Mouse (Mus musculus) monocyte, adult 5-6 weeks (primary cell): ENCODE results near the gene Aif1. TPM values are rescaled to one million over a fixed set of nuclear protein-coding genes. Genes with fewer than 3 reads are reported as not detected.
A peak's percentile ranks its signal among the peaks of the same experiment; 100 is the strongest.

ENCODE experiments used
- ATAC-seq: fragments of 153-309, 156-312 bp; replicated peaks from 2 replicates; pipeline ENCODE4 v1.8.0; 2017; ENCODE audit warnings: mild to moderate bottlenecking; ENCODE audit not compliant: low TSS enrichment, insufficient number of reproducible peaks, severe bottlenecking, poor library complexity, low FRiP score
- total RNA-seq: library from RNA; stranded (forward); fragments of 200-1000, 200-491, 200-594 nt; gene quantifications from 3 replicates; pipeline ENCODE4 v1.2.3, GENCODE M21; 2017

Gene Aif1
- total RNA-seq: 20.7 to 64.8 TPM (median 31.9 TPM) in 3 replicates

DNA sequence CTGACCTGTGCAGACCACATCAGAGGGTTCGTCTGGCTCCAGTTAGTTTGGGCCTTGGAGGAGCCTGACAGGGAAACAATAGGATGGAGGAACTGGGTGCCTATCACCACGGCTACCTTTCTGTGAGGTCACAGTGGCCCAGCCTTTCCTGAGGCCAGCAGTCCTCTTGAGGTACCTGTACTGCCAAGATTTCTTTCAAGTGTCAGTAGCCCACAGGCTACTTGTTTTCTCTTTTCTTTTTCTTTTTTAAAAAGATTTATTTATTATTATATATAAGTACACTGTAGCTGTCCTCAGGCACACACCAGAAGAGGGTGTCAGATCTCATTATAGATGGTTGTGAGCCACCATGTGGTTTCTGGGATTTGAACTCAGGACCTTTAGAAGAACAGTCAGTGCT is at the start of gene Aif1:
TSS of gene Aif1 (minus strand) at position 101 of the 400 bp plus-strand sequence.
- no peak for ATAC-seq

DNA sequence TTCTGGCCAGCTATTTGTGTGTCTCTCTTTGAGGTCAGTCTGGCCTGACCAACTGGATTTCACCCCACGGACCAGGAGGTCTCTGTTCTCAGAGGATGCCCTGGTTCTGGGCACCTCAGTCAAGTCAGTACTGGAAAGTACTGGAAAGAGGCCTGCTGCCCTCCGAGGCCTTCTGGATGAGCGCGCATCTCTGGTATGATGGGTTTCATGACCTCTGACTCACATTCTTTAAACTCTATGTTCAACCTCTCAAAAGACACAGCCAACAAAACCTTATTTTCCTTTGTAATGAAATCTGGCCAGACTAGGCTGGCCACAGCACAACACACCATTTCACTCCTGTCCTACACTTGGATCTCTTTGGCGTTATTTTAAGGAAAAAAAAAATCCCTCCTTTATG is 49.6 kb upstream of the Aif1 start:
- no peak for ATAC-seq

DNA sequence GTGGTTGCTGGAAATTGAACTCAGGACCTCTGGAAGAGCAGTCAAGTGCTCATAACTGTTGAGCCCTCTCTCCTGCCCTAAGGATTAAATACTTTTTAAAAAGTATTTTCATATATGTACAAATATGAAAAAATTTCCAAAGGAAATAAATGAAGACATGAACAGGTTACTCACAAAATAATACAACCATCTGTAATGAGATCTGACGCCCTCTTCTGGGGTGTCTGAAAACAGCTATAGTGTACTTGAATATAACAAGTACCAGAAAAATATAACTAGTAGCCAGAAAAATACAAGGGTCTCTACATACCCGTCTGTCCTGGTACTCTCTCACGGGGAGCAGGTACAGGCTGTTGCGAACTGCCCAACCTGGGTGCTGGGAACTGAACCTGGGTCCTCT is 48.8 kb upstream of the Aif1 start:
- no peak for ATAC-seq

DNA sequence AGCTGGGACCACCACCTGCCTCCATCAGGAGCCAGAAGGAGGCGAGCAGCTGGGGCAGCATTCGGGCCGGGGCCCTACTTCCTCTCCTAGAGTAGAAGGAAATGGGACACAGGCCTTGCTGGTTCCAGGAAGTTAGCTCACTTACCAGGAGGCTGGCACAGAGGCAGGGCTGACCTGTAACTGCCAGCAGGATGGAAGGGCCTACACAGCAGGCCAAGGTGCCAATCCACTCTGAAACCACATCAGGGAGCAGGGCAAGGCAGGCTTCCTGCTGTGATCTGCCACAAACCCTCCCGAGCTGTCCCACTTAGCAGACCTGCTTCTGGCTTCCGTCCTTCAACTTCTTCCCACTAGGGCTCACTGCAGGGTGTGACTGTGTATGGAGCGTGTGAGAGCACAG is 46.4 kb upstream of the Aif1 start:
- ATAC-seq: peak; percentile 40; the same call in 1 of the 2 replicates

DNA sequence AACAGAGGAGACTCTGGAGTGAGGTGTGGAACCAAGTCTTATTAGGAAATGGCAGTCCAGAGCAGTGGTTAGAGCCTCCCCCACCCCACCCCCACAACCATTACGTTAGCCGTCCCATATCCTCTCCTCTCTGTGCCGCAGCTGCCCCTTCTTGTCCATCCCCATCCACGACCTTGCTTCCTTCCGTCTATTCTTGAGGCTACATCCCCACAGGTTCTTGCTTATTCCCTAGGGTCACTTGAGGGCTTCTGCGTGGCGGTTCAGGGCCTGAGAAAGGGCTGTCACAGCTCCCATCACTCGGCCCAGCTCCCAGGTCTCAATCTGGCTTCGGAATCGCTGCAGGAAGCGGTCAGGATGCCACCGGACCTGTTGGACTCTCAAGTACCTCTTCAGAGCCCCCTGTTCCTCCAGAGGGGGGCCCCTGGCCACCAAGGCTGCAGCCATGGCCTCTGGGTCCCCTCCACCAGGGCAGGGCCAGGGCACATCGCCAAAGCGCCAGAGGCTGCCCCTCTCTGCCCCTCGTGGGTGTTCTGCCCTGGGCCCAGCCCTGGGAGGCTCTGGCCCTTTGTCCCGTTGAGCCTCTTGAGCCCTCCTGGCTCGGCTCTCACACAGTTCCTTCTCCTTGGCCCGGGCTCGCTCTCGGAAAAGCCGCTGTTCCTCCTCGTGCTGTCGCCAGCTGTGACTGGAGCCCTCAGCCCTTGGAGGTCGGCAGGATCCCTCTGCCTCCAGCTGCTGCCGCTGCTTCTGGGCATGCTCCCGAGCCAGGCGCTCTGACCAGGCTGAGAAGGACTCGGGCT is 44.5 kb upstream of the Aif1 start, which contains the start of gene Gm16181:
TSS of gene Gm16181 (plus strand) at position 679 of the 797 bp plus-strand sequence.
- ATAC-seq: no peak

GRCm38 (mm10) chr17:35219601-35220041 is 43.8 kb upstream of the Aif1 start:
- peak; percentile 72 for ATAC-seq

GRCm38 (mm10) chr17:35218516-35219193 is 42.8 kb upstream of the Aif1 start:
- ATAC-seq: peak; percentile 50

GRCm38 (mm10) chr17:35213071-35213470 is 37.2 kb upstream of the Aif1 start:
- no peak for ATAC-seq

- ATAC-seq: no peak
Observed at GRCm38 (mm10) chr17:35210593-35210992, 34.7 kb upstream of the Aif1 start.

DNA sequence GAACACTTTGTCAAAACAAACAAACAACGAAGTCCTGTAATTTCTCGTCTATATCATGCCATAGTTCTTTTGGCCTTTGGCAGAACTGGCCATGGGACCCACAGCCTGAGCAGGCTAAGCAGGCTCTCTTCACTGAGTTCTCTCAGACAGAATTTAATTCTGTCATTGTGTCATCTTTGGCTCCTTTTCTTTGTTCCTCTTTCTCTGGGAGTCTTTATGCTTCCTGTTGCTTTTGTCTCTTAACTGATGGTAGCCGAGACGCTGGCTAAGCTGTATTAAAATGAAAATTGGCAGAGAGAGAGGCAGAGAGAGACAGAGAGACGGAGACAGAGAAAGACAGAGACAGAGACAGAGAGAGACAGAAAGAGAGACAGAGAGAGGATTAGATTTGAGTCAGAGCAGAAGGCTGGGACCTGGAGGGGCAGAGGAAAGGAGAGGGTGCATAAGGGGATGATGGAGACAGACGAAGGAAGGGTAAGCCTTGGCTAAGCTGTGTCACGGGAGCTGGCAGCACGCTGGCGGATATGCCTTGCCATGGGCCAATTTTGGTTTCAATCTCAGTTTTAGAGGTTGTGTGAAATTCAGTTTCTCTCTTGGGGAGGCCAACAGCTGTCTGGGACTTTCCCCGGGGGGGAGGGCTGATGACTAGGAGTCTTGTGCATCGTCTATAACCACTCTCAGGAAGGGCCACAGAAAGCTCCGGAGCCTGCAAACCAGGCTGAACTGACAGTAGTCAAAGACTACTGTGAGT is 34.1 kb upstream of the Aif1 start:
- ATAC-seq: peak; percentile 95

- ATAC-seq: no peak
Observed at GRCm38 (mm10) chr17:35205380-35205769, 29.5 kb upstream of the Aif1 start.

DNA sequence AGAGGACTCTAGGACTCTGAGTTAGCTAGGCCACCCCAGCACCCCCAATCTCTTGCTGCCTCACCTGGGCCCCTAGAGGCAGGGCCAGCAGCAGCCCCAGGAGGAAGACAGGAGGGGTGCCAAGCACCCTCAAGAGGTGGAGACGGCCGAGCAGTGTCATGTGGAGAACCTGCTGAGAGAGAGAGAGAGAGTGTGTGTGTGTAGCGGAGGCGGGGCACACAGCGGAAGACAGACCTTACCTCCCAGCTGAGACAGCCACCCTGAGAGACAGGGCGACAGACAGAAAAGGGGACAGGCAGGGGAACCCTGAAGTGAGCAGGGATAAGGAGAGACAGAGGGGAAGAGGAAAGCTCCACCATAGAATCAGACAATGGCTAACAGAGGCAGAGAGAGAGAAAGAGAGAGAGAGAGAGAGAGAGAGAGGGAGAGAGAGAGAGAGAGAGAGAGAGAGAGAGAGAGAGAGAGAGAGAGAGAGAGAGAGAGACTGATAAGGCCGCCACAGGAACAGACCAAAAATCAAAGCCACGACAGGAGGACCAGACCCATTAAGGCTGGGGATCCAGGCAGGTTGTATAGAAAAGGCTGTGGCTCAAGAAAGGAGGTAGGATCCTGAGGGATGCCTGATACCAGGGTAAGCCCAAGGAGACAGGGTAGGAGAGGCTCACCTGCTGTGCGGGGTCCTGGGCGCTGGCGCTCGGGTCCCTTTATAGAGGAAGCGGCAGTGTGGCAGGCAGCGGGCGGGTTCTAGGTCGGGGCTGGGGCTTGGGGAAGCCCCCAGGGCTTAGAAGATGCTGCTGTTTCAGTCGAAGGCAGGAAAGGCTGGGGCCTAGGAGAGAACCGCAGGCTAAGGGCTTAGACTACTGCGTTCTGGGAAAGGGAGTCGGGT is 28.9 kb upstream of the Aif1 start, which contains the start of gene Lta:
TSS of gene Lta (minus strand) at position 858 of the 886 bp plus-strand sequence.
- no peak for ATAC-seq

DNA sequence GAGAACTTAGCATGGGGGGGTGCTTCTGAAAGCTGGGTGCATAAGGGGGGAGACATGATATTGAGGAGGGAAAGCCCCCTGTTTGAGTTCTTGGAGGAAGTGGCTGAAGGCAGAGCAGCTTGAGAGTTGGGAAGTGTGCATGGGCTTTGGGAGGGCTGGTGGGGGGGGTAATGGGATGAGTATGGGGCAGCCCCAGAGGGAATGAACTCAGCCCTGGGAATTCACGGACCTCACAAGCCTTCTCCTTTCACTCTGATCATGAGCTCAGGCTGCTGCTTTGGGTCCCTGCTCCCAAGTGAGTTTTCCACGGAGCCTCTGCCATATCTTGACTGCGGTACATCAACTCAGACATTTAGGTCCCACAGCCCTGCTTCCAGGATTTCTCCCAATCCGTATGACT is 26.6 kb upstream of the Aif1 start:
- no peak for ATAC-seq

GRCm38 (mm10) chr17:35201787-35202186 is 25.9 kb upstream of the Aif1 start, which contains the start of gene Tnf:
Tnf (minus strand) TSS chr17:35202007.
- peak; percentile 62 for ATAC-seq

DNA sequence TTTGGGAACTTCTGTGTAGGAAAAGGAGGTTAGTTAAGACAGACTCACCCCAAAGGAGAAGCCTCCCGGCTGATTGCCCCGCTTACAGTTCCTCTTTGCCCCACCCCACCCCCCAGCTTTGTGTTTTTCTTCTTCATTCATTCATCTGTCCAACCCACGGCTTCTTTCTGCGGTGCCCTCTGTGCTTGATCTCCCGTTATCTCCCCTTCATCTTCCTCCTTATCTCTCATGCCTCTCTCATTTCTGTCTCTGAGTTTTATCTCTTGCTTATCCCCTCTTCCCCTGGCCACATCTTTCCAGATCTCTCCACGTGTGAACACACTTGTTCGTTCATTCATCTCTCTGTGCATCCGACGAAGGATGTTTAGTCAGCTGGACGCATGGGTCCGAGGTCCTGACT is 25.3 kb upstream of the Aif1 start:
- ATAC-seq: no peak

- peak; percentile 85 for ATAC-seq
Observed at GRCm38 (mm10) chr17:35200398-35200797, 24.5 kb upstream of the Aif1 start.

GRCm38 (mm10) chr17:35198946-35199345 is 23.1 kb upstream of the Aif1 start:
- no peak for ATAC-seq

DNA sequence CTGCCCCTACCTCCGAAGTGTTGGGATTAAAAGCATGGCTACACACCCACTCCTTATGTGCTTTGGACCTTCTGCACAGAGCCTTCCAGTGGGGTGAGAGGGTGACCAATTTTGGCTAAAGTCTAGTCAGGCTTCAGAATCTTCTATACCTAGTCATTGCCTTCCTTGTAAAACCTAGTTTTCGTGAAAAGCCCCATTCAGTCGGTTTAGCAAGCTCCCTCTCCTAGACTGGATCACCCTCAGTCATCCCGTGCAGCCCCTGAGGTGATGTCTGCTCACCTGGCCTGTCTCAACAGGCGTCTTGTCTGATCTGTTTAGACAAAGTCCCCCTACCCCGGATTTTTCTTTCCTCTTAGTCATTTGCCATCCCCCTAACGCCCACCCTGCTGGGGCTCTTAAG is 22.2 kb upstream of the Aif1 start:
- no peak for ATAC-seq
